Mouse (Mus musculus): ENCODE data around the gene Ifna1.
"Not testable (repeated sequence)": the region's sequence is repeated elsewhere in the genome, so short reads cannot be mapped to it uniquely, and the experiment has no call there.

GRCm38 (mm10) chr4:88835225-88835624 lies 14.7 kb upstream of the Ifna1 start, which contains the start of gene Ifna5:
- not testable (repeated sequence) for TF ChIP-seq MEF2A (IDR thresholded peaks at IDR 0.05; ENCODE audit: borderline replicate concordance, low read depth, low read length); EP300 (IDR thresholded peaks at IDR 0.05; ENCODE audit: low read length); TBP (conservative IDR thresholded peaks at IDR 0.05; ENCODE audit: low read depth, low read length); MAX (IDR thresholded peaks at IDR 0.05; ENCODE audit: low read length); CTCF (conservative IDR thresholded peaks at IDR 0.05 in 1 of 2, IDR thresholded peaks at IDR 0.05 in 1 of 2; ENCODE audit: low read depth in 2 of 2, low read length in 2 of 2); POLR2A (IDR thresholded peaks at IDR 0.05; ENCODE audit: low read depth, low read length); BHLHE40 (IDR thresholded peaks at IDR 0.05; ENCODE audit: low read depth, low read length); POLR2AphosphoS2 (IDR thresholded peaks at IDR 0.05; ENCODE audit: low read depth, low read length); RAD21 (IDR thresholded peaks at IDR 0.05; ENCODE audit: low read depth, low read length); CHD2 (IDR thresholded peaks at IDR 0.05; ENCODE audit: low read length)

Data from CH12.LX (cell line).